Mouse (Mus musculus): ENCODE data around the gene Sart3. TPM values are rescaled to one million over a fixed set of nuclear protein-coding genes. Genes with fewer than 3 reads are reported as not detected.
A peak's percentile ranks its signal among the peaks of the same experiment; 100 is the strongest.

Gene Sart3
- polyA plus RNA-seq, 1 experiment from 2014 or later: 55.2 TPM

GRCm38 (mm10) chr5:113764426-113764825, 7.9 kb downstream of the Sart3 start:
- 94% methylated on average over 7 of the region's 7 CpGs for WGBS
- Histone ChIP-seq H3K36me3 (ENCODE audit: control insufficient read depth, insufficient read depth, low read length) (peaks cover 25% of the 10 kb centered on the region), H3K4me2 (no peak overlapping the region), H3K9me3 (ENCODE audit: control insufficient read depth, low read length) (no peaks in the 10 kb centered on the region), H3K27ac (ENCODE audit: low read depth, low read length) (no peak overlapping the region), H3K27me3 (ENCODE audit: control insufficient read depth, insufficient read depth, low read length) (no peaks in the 10 kb centered on the region), H3K9ac (ENCODE audit: low read length) (no peak overlapping the region), H3K4me3 (ENCODE audit: low read depth, low read length) (no peak overlapping the region), H3K4me1 (ENCODE audit: control insufficient read depth, insufficient read depth, low read length) (peaks cover 1% of the 10 kb centered on the region; the same call in 1 of the 2 replicates)
- ATAC-seq (ENCODE audit: low FRiP score): no peak
- no peak for DNase-seq (ENCODE audit: low spot score, missing footprints)

- Histone ChIP-seq H3K4me3 (ENCODE audit: low read depth, low read length) (no peak overlapping the region), H3K27ac (ENCODE audit: low read depth, low read length) (no peak overlapping the region), H3K9ac (ENCODE audit: low read length) (no peak overlapping the region), H3K4me2 (no peak overlapping the region), H3K36me3 (ENCODE audit: control insufficient read depth, insufficient read depth, low read length) (peaks cover 39% of the 10 kb centered on the region), H3K9me3 (ENCODE audit: control insufficient read depth, low read length) (no peaks in the 10 kb centered on the region), H3K27me3 (ENCODE audit: control insufficient read depth, insufficient read depth, low read length) (no peaks in the 10 kb centered on the region), H3K4me1 (ENCODE audit: control insufficient read depth, insufficient read depth, low read length) (no peaks in the 10 kb centered on the region)
- DNase-seq (ENCODE audit: low spot score, missing footprints) (no peak), ATAC-seq (ENCODE audit: low FRiP score) (no peak)
- WGBS: 88% methylated on average over 2 of the region's 2 CpGs
Measured at GRCm38 (mm10) chr5:113761585-113761984, 10.7 kb downstream of the Sart3 start.

GRCm38 (mm10) chr5:113755347-113756030, 16.8 kb downstream of the Sart3 start:
- Histone ChIP-seq H3K4me1 (ENCODE audit: control insufficient read depth, insufficient read depth, low read length) (no peaks in the 10 kb centered on the region), H3K27me3 (ENCODE audit: control insufficient read depth, insufficient read depth, low read length) (no peaks in the 10 kb centered on the region), H3K4me3 (ENCODE audit: low read depth, low read length) (no peak overlapping the region), H3K36me3 (ENCODE audit: control insufficient read depth, insufficient read depth, low read length) (peaks cover 67% of the 10 kb centered on the region), H3K4me2 (no peak overlapping the region), H3K9me3 (ENCODE audit: control insufficient read depth, low read length) (no peaks in the 10 kb centered on the region), H3K9ac (ENCODE audit: low read length) (no peak overlapping the region), H3K27ac (ENCODE audit: low read depth, low read length) (no peak overlapping the region)
- no peak for ATAC-seq (ENCODE audit: low FRiP score)
- 91% methylated on average over 15 of the region's 15 CpGs for WGBS
- DNase-seq (ENCODE audit: low spot score, missing footprints): no peak

- Histone ChIP-seq H3K9me3 (ENCODE audit: control insufficient read depth, low read length) (no peaks in the 10 kb centered on the region), H3K36me3 (ENCODE audit: control insufficient read depth, insufficient read depth, low read length) (peaks cover 66% of the 10 kb centered on the region), H3K9ac (ENCODE audit: low read length) (no peak overlapping the region), H3K27me3 (ENCODE audit: control insufficient read depth, insufficient read depth, low read length) (no peaks in the 10 kb centered on the region), H3K4me3 (ENCODE audit: low read depth, low read length) (no peak overlapping the region), H3K4me2 (no peak overlapping the region), H3K27ac (ENCODE audit: low read depth, low read length) (no peak overlapping the region), H3K4me1 (ENCODE audit: control insufficient read depth, insufficient read depth, low read length) (no peaks in the 10 kb centered on the region)
- WGBS: 91% methylated on average over 9 of the region's 9 CpGs
- DNase-seq (ENCODE audit: low spot score, missing footprints) (no peak), ATAC-seq (ENCODE audit: low FRiP score) (no peak)
Measured at GRCm38 (mm10) chr5:113751521-113752157, 20.7 kb downstream of the Sart3 start.

- Histone ChIP-seq H3K4me3 (ENCODE audit: low read depth, low read length) (no peak overlapping the region), H3K36me3 (ENCODE audit: control insufficient read depth, insufficient read depth, low read length) (peaks cover 75% of the 10 kb centered on the region), H3K9ac (ENCODE audit: low read length) (no peak overlapping the region), H3K9me3 (ENCODE audit: control insufficient read depth, low read length) (no peaks in the 10 kb centered on the region), H3K27me3 (ENCODE audit: control insufficient read depth, insufficient read depth, low read length) (no peaks in the 10 kb centered on the region), H3K4me2 (no peak overlapping the region), H3K4me1 (ENCODE audit: control insufficient read depth, insufficient read depth, low read length) (no peaks in the 10 kb centered on the region), H3K27ac (ENCODE audit: low read depth, low read length) (no peak overlapping the region)
- DNase-seq (ENCODE audit: low spot score, missing footprints) (no peak), ATAC-seq (ENCODE audit: low FRiP score) (no peak)
- 96% methylated on average over 13 of the region's 13 CpGs for WGBS
Measured at GRCm38 (mm10) chr5:113748556-113749331, 23.6 kb downstream of the Sart3 start.

- ATAC-seq (ENCODE audit: low FRiP score): no peak
- H3K9me3 ChIP-seq (ENCODE audit: control insufficient read depth, low read length): no peaks in the 10 kb centered on the region
- no peaks in the 10 kb centered on the region for H3K4me1 ChIP-seq (ENCODE audit: control insufficient read depth, insufficient read depth, low read length)
Measured at GRCm38 (mm10) chr5:113747629-113748028, 24.7 kb downstream of the Sart3 start.

GRCm38 (mm10) chr5:113737607-113738237, 34.6 kb downstream of the Sart3 start:
- peaks cover 14% of the 10 kb centered on the region for H3K4me1 ChIP-seq (ENCODE audit: control insufficient read depth, insufficient read depth, low read length)
- H3K27me3 ChIP-seq (ENCODE audit: control insufficient read depth, insufficient read depth, low read length): no peaks in the 10 kb centered on the region
- no peak overlapping the region for H3K9ac ChIP-seq (ENCODE audit: low read length)
- DNase-seq (ENCODE audit: low spot score, missing footprints): no peak
- no peak overlapping the region for H3K27ac ChIP-seq (ENCODE audit: low read depth, low read length)
- 89% methylated on average over 11 of the region's 11 CpGs for WGBS
- no peak overlapping the region for H3K4me2 ChIP-seq
- H3K36me3 ChIP-seq (ENCODE audit: control insufficient read depth, insufficient read depth, low read length): peaks cover 7% of the 10 kb centered on the region; the same call in 1 of the 2 replicates
- H3K9me3 ChIP-seq (ENCODE audit: control insufficient read depth, low read length): no peaks in the 10 kb centered on the region
- no peak for ATAC-seq (ENCODE audit: low FRiP score)
- no peak overlapping the region for H3K4me3 ChIP-seq (ENCODE audit: low read depth, low read length)

More at GRCm38 (mm10) chr5:113747629-113748028, 24.7 kb downstream of the Sart3 start:
- Histone ChIP-seq H3K4me2 (no peak overlapping the region), H3K27ac (ENCODE audit: low read depth, low read length) (no peak overlapping the region), H3K36me3 (ENCODE audit: control insufficient read depth, insufficient read depth, low read length) (peaks cover 78% of the 10 kb centered on the region), H3K27me3 (ENCODE audit: control insufficient read depth, insufficient read depth, low read length) (no peaks in the 10 kb centered on the region), H3K9ac (ENCODE audit: low read length) (no peak overlapping the region), H3K4me3 (ENCODE audit: low read depth, low read length) (no peak overlapping the region)
- DNase-seq (ENCODE audit: low spot score, missing footprints): no peak
- WGBS: 98% methylated on average over 5 of the region's 5 CpGs

- H3K27ac ChIP-seq (ENCODE audit: low read depth, low read length): peak overlapping the region; percentile 93; the same call in 1 of the 2 replicates
- WGBS: 44% methylated on average over 15 of the region's 15 CpGs
- peak overlapping the region; percentile 78 for H3K9ac ChIP-seq (ENCODE audit: low read length)
- H3K36me3 ChIP-seq (ENCODE audit: control insufficient read depth, insufficient read depth, low read length): peaks cover 5% of the 10 kb centered on the region; the same call in 1 of the 2 replicates
- H3K27me3 ChIP-seq (ENCODE audit: control insufficient read depth, insufficient read depth, low read length): no peaks in the 10 kb centered on the region
- H3K9me3 ChIP-seq (ENCODE audit: control insufficient read depth, low read length): no peaks in the 10 kb centered on the region
- DNase-seq (ENCODE audit: low spot score, missing footprints) (no peak), ATAC-seq (ENCODE audit: low FRiP score) (no peak)
- peaks cover 14% of the 10 kb centered on the region for H3K4me1 ChIP-seq (ENCODE audit: control insufficient read depth, insufficient read depth, low read length)
- peak overlapping the region; percentile 57 for H3K4me2 ChIP-seq
- H3K4me3 ChIP-seq (ENCODE audit: low read depth, low read length): peak overlapping the region; percentile 64
Measured at GRCm38 (mm10) chr5:113736522-113737164, 35.7 kb downstream of the Sart3 start.

Data from midbrain, embryonic 11.5 days (tissue).